Mouse (Mus musculus) stomach, postnatal 0 days (tissue): ENCODE data around the gene Psap.

Experiments used
- CTCF ChIP-seq: IDR thresholded peaks from 2 replicates; pipeline ENCODE4 v1.5.1; 2016; ENCODE audit warnings: antibody characterized with exemption, low read depth, mild to moderate bottlenecking, moderate library complexity
- EP300 ChIP-seq: optimal IDR thresholded peaks from 2 replicates; pipeline ENCODE3; 2016; ENCODE audit warnings: antibody characterized with exemption

- TF ChIP-seq CTCF (no peak), EP300 (no peak)
Measured at GRCm38 (mm10) chr10:60296027-60296426, 18.6 kb downstream of the Psap start.
